Mouse (Mus musculus) cortical plate, adult 2 months (tissue): Measurements from ENCODE around the gene Wdr59.

Experiments
- CTCF ChIP-seq: fragments of 200-500 bp; IDR thresholded peaks from 2 replicates; pipeline ENCODE4 v1.5.1; 2011; ENCODE audit warnings: mild to moderate bottlenecking, control low read depth, low read length; ENCODE audit not compliant: insufficient read depth; ENCODE audit errors: extremely low read depth
- POLR2A ChIP-seq: fragments of 200-500 bp; IDR thresholded peaks from 2 replicates; pipeline ENCODE4 v1.6.1; 2011; ENCODE audit warnings: mild to moderate bottlenecking, low read length, control low read depth; ENCODE audit not compliant: insufficient read depth; ENCODE audit errors: extremely low read depth

- TF ChIP-seq CTCF (no peak), POLR2A (no peak)
Measured at GRCm38 (mm10) chr8:111512941-111513340, 9.0 kb downstream of the Wdr59 start.
